Mouse (Mus musculus): Measurements from ENCODE around the gene Spata3.

GRCm38 (mm10) chr1:85993541-85993940, 23.1 kb upstream of the Spata3 start:
- TF ChIP-seq GATA1 (IDR thresholded peaks at IDR 0.05; ENCODE audit: borderline replicate concordance, low read length) (no peak), FLI1 (IDR thresholded peaks at IDR 0.05; ENCODE audit: low read length) (no peak)
